In genomic region chr9:13300891-13301782, GRCm38 (mm10) we compare ENCODE assay signal across 9 mouse cellular contexts. TPM values are rescaled to one million over a fixed set of nuclear protein-coding genes. Genes with fewer than 3 reads are reported as not detected.
DNase-seq lines count a peak whose midpoint lies in the region; ATAC-seq lines count a peak whose summit lies in the region.
"Had no signal": no experiment of that assay in that cellular context is flagged by ENCODE, and none has a peak within 500 bp of the region (broad histone marks: within the 10 kb centered on the region; RNA-seq: fewer than 3 reads in every experiment).

No protein-coding gene starts in this region.

- DNase-seq in layer of hippocampus, adult 11-12 months (ENCODE audit: low spot score) = peak; percentile 10
- no peak for DNase-seq in layer of hippocampus, postnatal 14 days (ENCODE audit: low spot score in 2 of 2)
- DNase-seq in forebrain, embryonic 10.5 days (ENCODE audit: extremely low spot score, low spot score) = no peak
- DNase-seq in induced T-regulatory cell, adult 2 months (ENCODE audit: low read depth) = peak; percentile 71
- DNase-seq in layer of hippocampus, postnatal 36 days = no peak
- DNase-seq in embryo, embryonic 11 days = no peak
- no peak for DNase-seq in testis, postnatal 10 days (ENCODE audit: low spot score)
- DNase-seq: liver, embryonic 13.5 days had no signal

- H3K9me3 ChIP-seq in forebrain, embryonic 10.5 days = no peaks in the 10 kb centered on the region
- H3K9me3 ChIP-seq: liver, embryonic 13.5 days had no signal

- H3K27ac ChIP-seq in forebrain, embryonic 10.5 days = 0 out of 2 replicates have a peak overlapping the region, but pooled peaks have one; percentile 21
- H3K27ac ChIP-seq: liver, embryonic 13.5 days had no signal

- H3K36me3 ChIP-seq in forebrain, embryonic 10.5 days (replicated peaks) = no peaks in the 10 kb centered on the region
- H3K36me3 ChIP-seq: liver, embryonic 13.5 days had no signal

- peaks cover 24% of the 10 kb centered on the region for H3K27me3 ChIP-seq in forebrain, embryonic 10.5 days (ENCODE audit: poor library complexity, severe bottlenecking)

- peak overlapping the region; percentile 0; the same call in 1 of the 2 replicates for H3K4me3 ChIP-seq in forebrain, embryonic 10.5 days
- H3K4me3 ChIP-seq: liver, embryonic 13.5 days had no signal

- 77% methylated on average over 9 of the region's 9 CpGs for WGBS in forebrain, embryonic 10.5 days

- H3K4me1 ChIP-seq in forebrain, embryonic 10.5 days = peaks cover 75% of the 10 kb centered on the region

- peak; percentile 40; the same call in 1 of the 2 replicates for ATAC-seq in neutrophil, adult 5-6 weeks (ENCODE audit: extremely low read depth, insufficient number of reproducible peaks, low FRiP score, poor library complexity, severe bottlenecking)

RNA-seq across cellular contexts. Expression of gene Maml2, which starts 3.4 kb away (rescaled TPM):
- total RNA-seq in layer of hippocampus, postnatal 14 days (2021) = 10 to 100 TPM; 15.1 to 16.5 TPM
- 5.9 and 6.3 TPM in 2 replicates for polyA plus RNA-seq in forebrain, embryonic 10.5 days (2016; fragmentation: Nextera tagmentation; extraction: Ambion mirVana)
- 16.0 and 17.7 TPM in 2 replicates for total RNA-seq in neutrophil, adult 5-6 weeks (2017)
- total RNA-seq in layer of hippocampus, postnatal 36 days (2021) = 10 to 100 TPM; 21.2 to 28.9 TPM

RNA-seq across cellular contexts. Expression of gene Ccdc82, which starts 54.4 kb away (rescaled TPM):
- 1 to 10 TPM; 9.3 to 9.6 TPM for total RNA-seq in layer of hippocampus, postnatal 14 days (2021)
- 7.7 and 8.0 TPM in 2 replicates for polyA plus RNA-seq in forebrain, embryonic 10.5 days (2016; fragmentation: Nextera tagmentation; extraction: Ambion mirVana)
- total RNA-seq in neutrophil, adult 5-6 weeks (2017) = 65.8 and 72.5 TPM in 2 replicates
- total RNA-seq in layer of hippocampus, postnatal 36 days (2021) = 10 to 100 TPM; 14.7 to 17.2 TPM

RNA-seq across cellular contexts. Expression of gene Jrkl, which starts 55.5 kb away (rescaled TPM):
- total RNA-seq in layer of hippocampus, postnatal 14 days (2021) = 1 to 10 TPM; 9.5 to 10.0 TPM
- polyA plus RNA-seq in forebrain, embryonic 10.5 days (2016; fragmentation: Nextera tagmentation; extraction: Ambion mirVana) = 7.1 and 8.4 TPM in 2 replicates
- total RNA-seq in neutrophil, adult 5-6 weeks (2017) = 22.5 and 25.8 TPM in 2 replicates
- total RNA-seq in layer of hippocampus, postnatal 36 days (2021) = 10 to 100 TPM; 10.5 to 11.6 TPM

Comparison
In these comparisons a context has a peak if more than half of its experiments do, and no peak if none do; other contexts are left out.
1. DNase-seq: peak in layer of hippocampus, adult 11-12 months (single experiment) and induced T-regulatory cell, adult 2 months (single experiment); none in layer of hippocampus, postnatal 14 days (0 of 2), forebrain, embryonic 10.5 days (single experiment), layer of hippocampus, postnatal 36 days (0 of 2), embryo, embryonic 11 days (single experiment) and testis, postnatal 10 days (single experiment).